Mouse (Mus musculus) heart, postnatal 0 days (tissue): ENCODE measurements at regions not wholly inside any gene's neighbourhood (a gene's known extent, or its start where the extent isn't known, plus 50 kb on each side); places are given as distances from the start of the nearest gene placed in this dataset.

Experiments
- ATAC-seq: fragments of 200-750 bp; cut with Nextera tagmentation; 2 replicates; pipeline ENCODE4 v1.8.0; 2017; ENCODE audit warnings: low read depth, moderate number of reproducible peaks, moderate library complexity; ENCODE audit not compliant: insufficient read depth
- DNase-seq: peaks from one replicate; pipeline ENCODE4 v3.0.0-alpha.2; 2016; ENCODE audit warnings: low spot score
- H3K27ac ChIP-seq: fragments of 300-500 bp; sonication (generic); 2 replicates; pipeline ENCODE4 v1.5.1; 2014; ENCODE audit warnings: low read depth, mild to moderate bottlenecking
- H3K27me3 ChIP-seq: fragments of 300-500 bp; sonication (generic); 2 replicates; pipeline ENCODE4 v1.6.1; 2014; ENCODE audit warnings: low read length, mixed read lengths; ENCODE audit not compliant: control insufficient read depth, insufficient read depth
- H3K36me3 ChIP-seq: fragments of 300-500 bp; sonication (generic); replicated peaks from 2 replicates; pipeline ENCODE4 v1.6.1; 2014; ENCODE audit warnings: low read length, mixed read lengths; ENCODE audit not compliant: control insufficient read depth, insufficient read depth
- H3K4me1 ChIP-seq: fragments of 300-500 bp; sonication (generic); 2 replicates; pipeline ENCODE4 v1.6.1; 2014; ENCODE audit warnings: antibody characterized with exemption; ENCODE audit not compliant: control insufficient read depth, insufficient read depth
- H3K4me2 ChIP-seq: fragments of 300-500 bp; sonication (generic); 2 replicates; pipeline ENCODE4 v1.6.1; 2014; ENCODE audit warnings: low read depth, mild to moderate bottlenecking, low read length, moderate library complexity
- H3K4me3 ChIP-seq: fragments of 300-500 bp; sonication (generic); 2 replicates; pipeline ENCODE4 v1.5.1; 2014; ENCODE audit warnings: low read depth, low read length
- H3K9ac ChIP-seq: fragments of 300-500 bp; sonication (generic); replicated peaks from 2 replicates; pipeline ENCODE4 v1.6.1; 2014; ENCODE audit warnings: low read depth, low read length, mixed read lengths
- H3K9me3 ChIP-seq: fragments of 300-500 bp; sonication (generic); replicated peaks from 2 replicates; pipeline ENCODE4 v1.6.1; 2016; ENCODE audit warnings: low read length; ENCODE audit not compliant: control insufficient read depth
- CTCF ChIP-seq: IDR thresholded peaks from 2 replicates; pipeline ENCODE4 v1.5.1; 2016; ENCODE audit warnings: antibody characterized with exemption, control low read depth, low read depth
- EP300 ChIP-seq: IDR thresholded peaks from 2 replicates; pipeline ENCODE4 v1.6.1; 2016; ENCODE audit warnings: antibody characterized with exemption, low read depth
- WGBS: fragments of 180-500 bp; shearing (Covaris S2); extraction: QIAGEN DNeasy Blood & Tissue Kit; methylation state at CpG from one replicate; pipeline ENCODE4 v1.1.7; 2014; 5-methylcytosine and 5-hydroxymethylcytosine counted together

- Histone ChIP-seq H3K4me2 (no peak overlapping the region), H3K27ac (no peak overlapping the region), H3K36me3 (no peaks in the 10 kb centered on the region), H3K9me3 (no peaks in the 10 kb centered on the region), H3K4me1 (no peaks in the 10 kb centered on the region), H3K27me3 (no peaks in the 10 kb centered on the region), H3K9ac (no peak overlapping the region), H3K4me3 (no peak overlapping the region)
- no peak for DNase-seq
- 75% methylated on average over 5 of the region's 5 CpGs for WGBS
- no peak for ATAC-seq
- TF ChIP-seq CTCF (no peak), EP300 (no peak)
Observed at GRCm38 (mm10) chr7:70660162-70660561, 293.6 kb upstream of the Nr2f2 start.

- TF ChIP-seq EP300 (no peak), CTCF (no peak)
- Histone ChIP-seq H3K9me3 (0 out of 2 replicates have a peak, but pooled peaks cover 5% of the 10 kb centered on the region), H3K36me3 (no peaks in the 10 kb centered on the region), H3K27me3 (no peaks in the 10 kb centered on the region), H3K4me2 (no peak overlapping the region), H3K9ac (no peak overlapping the region), H3K4me3 (no peak overlapping the region), H3K27ac (no peak overlapping the region), H3K4me1 (no peaks in the 10 kb centered on the region)
- WGBS: 73% methylated on average over 8 of the region's 8 CpGs
- ATAC-seq (no peak), DNase-seq (no peak)
Observed at GRCm38 (mm10) chr7:70649760-70650377, 283.3 kb upstream of the Nr2f2 start.

- ATAC-seq (no peak), DNase-seq (no peak)
- H3K27ac ChIP-seq: no peak overlapping the region
- no peaks in the 10 kb centered on the region for H3K9me3 ChIP-seq
- H3K9ac ChIP-seq: no peak overlapping the region
- TF ChIP-seq CTCF: no peak
- TF ChIP-seq EP300: no peak
- H3K36me3 ChIP-seq: no peaks in the 10 kb centered on the region
- no peak overlapping the region for H3K4me3 ChIP-seq
- H3K27me3 ChIP-seq: no peaks in the 10 kb centered on the region
- WGBS: 63% methylated on average over 2 of the region's 2 CpGs
- H3K4me1 ChIP-seq: no peaks in the 10 kb centered on the region
- H3K4me2 ChIP-seq: no peak overlapping the region
Observed at GRCm38 (mm10) chr7:70646801-70647200, 280.3 kb upstream of the Nr2f2 start.

- H3K4me1 ChIP-seq: no peaks in the 10 kb centered on the region
- H3K27me3 ChIP-seq: no peaks in the 10 kb centered on the region
- H3K4me3 ChIP-seq: no peak overlapping the region
- no peaks in the 10 kb centered on the region for H3K36me3 ChIP-seq
- DNase-seq (no peak), ATAC-seq (no peak)
- TF ChIP-seq CTCF: no peak
- TF ChIP-seq EP300: no peak
- no peaks in the 10 kb centered on the region for H3K9me3 ChIP-seq
- 62% methylated on average over 9 of the region's 9 CpGs for WGBS
- no peak overlapping the region for H3K4me2 ChIP-seq
- H3K9ac ChIP-seq: no peak overlapping the region
- H3K27ac ChIP-seq: no peak overlapping the region
Observed at GRCm38 (mm10) chr7:70643694-70644301, 277.3 kb upstream of the Nr2f2 start.

GRCm38 (mm10) chr7:70643055-70643454 is 276.5 kb upstream of the Nr2f2 start:
- Histone ChIP-seq H3K4me2 (no peak overlapping the region), H3K9ac (no peak overlapping the region), H3K27ac (no peak overlapping the region), H3K4me1 (no peaks in the 10 kb centered on the region), H3K9me3 (no peaks in the 10 kb centered on the region), H3K27me3 (no peaks in the 10 kb centered on the region), H3K4me3 (no peak overlapping the region), H3K36me3 (no peaks in the 10 kb centered on the region)
- no peak for TF ChIP-seq EP300
- no peak for TF ChIP-seq CTCF
- no peak for ATAC-seq
- DNase-seq: no peak
- 77% methylated on average over 1 of the region's 1 CpGs for WGBS

GRCm38 (mm10) chr7:70641217-70641616 is 274.7 kb upstream of the Nr2f2 start:
- Histone ChIP-seq H3K36me3 (no peaks in the 10 kb centered on the region), H3K9ac (no peak overlapping the region), H3K4me2 (no peak overlapping the region), H3K9me3 (no peaks in the 10 kb centered on the region), H3K4me1 (no peaks in the 10 kb centered on the region), H3K4me3 (no peak overlapping the region), H3K27ac (no peak overlapping the region), H3K27me3 (no peaks in the 10 kb centered on the region)
- ATAC-seq: no peak
- DNase-seq: no peak
- TF ChIP-seq EP300 (no peak), CTCF (no peak)
- WGBS: 66% methylated on average over 11 of the region's 11 CpGs
